Mouse (Mus musculus): ENCODE data around the gene Syncrip.

Syncrip gene

GRCm38 (mm10) chr9:88482230-88482828 lies at the start of gene Syncrip:
Gene Syncrip (minus strand): TSS chr9:88482574.
- DNase-seq (ENCODE audit: low spot score in 2 of 2) = peak; percentile 86 to 89

- no peak for DNase-seq (ENCODE audit: low spot score in 2 of 2)
Measured at GRCm38 (mm10) chr9:88529979-88530580, 47.7 kb upstream of the Syncrip start.

- DNase-seq (ENCODE audit: low spot score in 2 of 2) = no peak
Measured at GRCm38 (mm10) chr9:88529571-88529970, 47.2 kb upstream of the Syncrip start.

GRCm38 (mm10) chr9:88528736-88529135 lies 46.4 kb upstream of the Syncrip start:
- no peak for DNase-seq (ENCODE audit: low spot score in 2 of 2)

- no peak for DNase-seq (ENCODE audit: low spot score in 2 of 2)
Measured at GRCm38 (mm10) chr9:88527956-88528355, 45.6 kb upstream of the Syncrip start.

GRCm38 (mm10) chr9:88525341-88525740 lies 43.0 kb upstream of the Syncrip start:
- DNase-seq (ENCODE audit: low spot score in 2 of 2) = no peak

GRCm38 (mm10) chr9:88524796-88525195 lies 42.4 kb upstream of the Syncrip start:
- no peak for DNase-seq (ENCODE audit: low spot score in 2 of 2)

GRCm38 (mm10) chr9:88524367-88524766 lies 42.0 kb upstream of the Syncrip start:
- DNase-seq (ENCODE audit: low spot score in 2 of 2) = no peak

- no peak for DNase-seq (ENCODE audit: low spot score in 2 of 2)
Measured at GRCm38 (mm10) chr9:88523335-88523668, 40.9 kb upstream of the Syncrip start.

GRCm38 (mm10) chr9:88522569-88523334 lies 40.4 kb upstream of the Syncrip start:
- DNase-seq (ENCODE audit: low spot score in 2 of 2) = peak; percentile 93 to 96

GRCm38 (mm10) chr9:88521961-88522568 lies 39.7 kb upstream of the Syncrip start:
- peak in 1 of 2 experiments; percentile 12 for DNase-seq (ENCODE audit: low spot score in 2 of 2)

GRCm38 (mm10) chr9:88520849-88521483 lies 38.6 kb upstream of the Syncrip start:
- no peak for DNase-seq (ENCODE audit: low spot score in 2 of 2)

- DNase-seq (ENCODE audit: low spot score in 2 of 2) = no peak
Measured at GRCm38 (mm10) chr9:88520122-88520848, 37.9 kb upstream of the Syncrip start.

- no peak for DNase-seq (ENCODE audit: low spot score in 2 of 2)
Measured at GRCm38 (mm10) chr9:88519390-88520121, 37.2 kb upstream of the Syncrip start.

GRCm38 (mm10) chr9:88516361-88516995 lies 34.1 kb upstream of the Syncrip start:
- no peak for DNase-seq (ENCODE audit: low spot score in 2 of 2)

- DNase-seq (ENCODE audit: low spot score in 2 of 2) = no peak
Measured at GRCm38 (mm10) chr9:88515546-88515945, 33.2 kb upstream of the Syncrip start.

GRCm38 (mm10) chr9:88501846-88502245 lies 19.5 kb upstream of the Syncrip start:
- DNase-seq (ENCODE audit: low spot score in 2 of 2) = no peak

GRCm38 (mm10) chr9:88500112-88500511 lies 17.7 kb upstream of the Syncrip start:
- no peak for DNase-seq (ENCODE audit: low spot score in 2 of 2)

- DNase-seq (ENCODE audit: low spot score in 2 of 2) = no peak
Measured at GRCm38 (mm10) chr9:88492522-88492921, 10.1 kb upstream of the Syncrip start.

GRCm38 (mm10) chr9:88484531-88484930 lies 2.2 kb upstream of the Syncrip start:
- no peak for DNase-seq (ENCODE audit: low spot score in 2 of 2)

Measured in frontal cortex, postnatal 36 days (tissue).